Mouse (Mus musculus): Measurements from ENCODE around the gene Tm2d1. TPM values are rescaled to one million over a fixed set of nuclear protein-coding genes. Genes with fewer than 3 reads are reported as not detected.
A peak's percentile ranks its signal among the peaks of the same experiment; 100 is the strongest.

Gene Tm2d1
- polyA plus RNA-seq, 1 experiment from 2014 or later = 143 TPM

DNA sequence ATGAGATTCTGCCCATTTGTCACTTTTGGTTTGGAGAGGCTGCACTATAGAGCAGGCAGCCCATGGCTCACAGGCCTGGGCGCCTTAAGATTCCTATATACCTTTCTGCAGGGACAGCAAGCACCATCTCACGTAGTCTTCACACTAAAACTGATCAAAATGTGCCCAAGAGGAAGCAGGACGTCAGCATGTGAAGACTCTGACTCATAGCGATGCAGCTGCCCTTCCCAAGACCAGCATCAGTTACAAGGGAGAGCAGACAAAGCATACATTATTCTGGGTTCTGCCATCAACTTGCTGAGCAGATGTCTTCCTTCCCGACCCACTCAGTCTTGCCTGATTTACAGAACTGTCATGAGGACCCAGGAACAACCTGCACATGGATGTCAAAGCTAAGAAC lies 45.9 kb downstream of the Tm2d1 start:
- no peak overlapping the region for H3K4me3 ChIP-seq (ENCODE audit: low read length)
- H3K27ac ChIP-seq (ENCODE audit: low read depth, low read length) = no peak overlapping the region
- H3K4me1 ChIP-seq (ENCODE audit: control insufficient read depth, insufficient read depth, low read depth, low read length) = no peaks in the 10 kb centered on the region
- WGBS = 59% methylated on average over 5 of the region's 5 CpGs
- H3K27me3 ChIP-seq (replicated peaks; ENCODE audit: control insufficient read depth, insufficient read depth, low read length) = no peaks in the 10 kb centered on the region
- no peaks in the 10 kb centered on the region for H3K36me3 ChIP-seq (ENCODE audit: control insufficient read depth, insufficient read depth, low read length)
- ATAC-seq = no peak
- H3K9me3 ChIP-seq (ENCODE audit: control insufficient read depth, low read length) = no peaks in the 10 kb centered on the region
- H3K4me2 ChIP-seq (ENCODE audit: low read length) = no peak overlapping the region
- no peak overlapping the region for H3K9ac ChIP-seq (ENCODE audit: low read depth, low read length)

DNA sequence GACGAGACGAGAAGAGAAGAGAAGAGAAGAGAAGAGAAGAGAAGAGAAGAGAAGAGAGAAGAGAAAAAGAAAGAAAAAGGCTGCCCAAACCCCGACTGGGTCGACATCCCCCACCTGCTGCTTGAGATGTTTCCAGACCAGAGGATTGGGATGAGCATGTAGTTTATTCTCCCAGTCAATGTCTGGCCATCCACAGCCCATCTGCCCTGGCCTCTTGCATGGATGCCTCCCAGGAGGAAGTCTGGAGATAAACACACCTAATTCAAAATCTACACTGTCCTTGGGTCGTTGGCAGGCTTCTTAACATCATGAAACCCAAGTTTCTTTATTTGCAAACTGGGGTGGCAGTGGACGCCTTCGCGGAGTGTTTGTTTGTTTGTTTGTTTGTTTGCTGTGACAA lies 47.4 kb downstream of the Tm2d1 start:
- no peak overlapping the region for H3K27ac ChIP-seq (ENCODE audit: low read depth, low read length)
- H3K27me3 ChIP-seq (replicated peaks; ENCODE audit: control insufficient read depth, insufficient read depth, low read length) = no peaks in the 10 kb centered on the region
- no peak overlapping the region for H3K4me2 ChIP-seq (ENCODE audit: low read length)
- no peak for ATAC-seq
- WGBS = 73% methylated on average over 8 of the region's 8 CpGs
- peaks cover 2% of the 10 kb centered on the region; the same call in 1 of the 2 replicates for H3K4me1 ChIP-seq (ENCODE audit: control insufficient read depth, insufficient read depth, low read depth, low read length)
- H3K9ac ChIP-seq (ENCODE audit: low read depth, low read length) = no peak overlapping the region
- H3K9me3 ChIP-seq (ENCODE audit: control insufficient read depth, low read length) = no peaks in the 10 kb centered on the region
- H3K36me3 ChIP-seq (ENCODE audit: control insufficient read depth, insufficient read depth, low read length) = no peaks in the 10 kb centered on the region
- no peak overlapping the region for H3K4me3 ChIP-seq (ENCODE audit: low read length)

DNA sequence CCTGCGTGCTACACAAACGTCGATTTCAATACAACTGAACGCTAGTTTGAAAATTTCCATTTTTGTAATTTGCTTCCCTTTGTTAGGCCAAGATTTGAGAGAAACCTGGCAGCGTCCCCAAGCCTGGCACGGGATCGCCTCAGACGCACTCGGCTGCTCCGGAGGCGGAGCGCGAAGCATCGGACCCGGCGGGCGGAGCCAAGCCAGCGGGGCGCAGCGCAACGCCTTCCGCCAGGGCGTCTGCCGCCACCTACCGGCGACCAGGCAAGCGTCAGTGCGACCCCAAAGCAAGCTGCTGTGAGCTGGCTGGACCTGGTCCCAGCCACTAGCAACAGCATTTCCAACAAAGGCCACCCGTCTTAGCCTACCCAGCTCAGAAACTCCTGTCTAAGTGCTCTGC lies 60.9 kb downstream of the Tm2d1 start:
- H3K4me2 ChIP-seq (ENCODE audit: low read length) = peak overlapping the region; percentile 72
- H3K36me3 ChIP-seq (ENCODE audit: control insufficient read depth, insufficient read depth, low read length) = no peaks in the 10 kb centered on the region
- H3K4me3 ChIP-seq (ENCODE audit: low read length) = peak overlapping the region; percentile 43
- H3K27ac ChIP-seq (ENCODE audit: low read depth, low read length) = peak overlapping the region; percentile 81
- ATAC-seq = peak; percentile 94
- peaks cover 2% of the 10 kb centered on the region for H3K4me1 ChIP-seq (ENCODE audit: control insufficient read depth, insufficient read depth, low read depth, low read length)
- H3K9me3 ChIP-seq (ENCODE audit: control insufficient read depth, low read length) = peaks cover 4% of the 10 kb centered on the region
- peak overlapping the region; percentile 63 for H3K9ac ChIP-seq (ENCODE audit: low read depth, low read length)
- H3K27me3 ChIP-seq (replicated peaks; ENCODE audit: control insufficient read depth, insufficient read depth, low read length) = no peaks in the 10 kb centered on the region
- WGBS = under 1% methylated on average over 29 of the region's 29 CpGs

DNA sequence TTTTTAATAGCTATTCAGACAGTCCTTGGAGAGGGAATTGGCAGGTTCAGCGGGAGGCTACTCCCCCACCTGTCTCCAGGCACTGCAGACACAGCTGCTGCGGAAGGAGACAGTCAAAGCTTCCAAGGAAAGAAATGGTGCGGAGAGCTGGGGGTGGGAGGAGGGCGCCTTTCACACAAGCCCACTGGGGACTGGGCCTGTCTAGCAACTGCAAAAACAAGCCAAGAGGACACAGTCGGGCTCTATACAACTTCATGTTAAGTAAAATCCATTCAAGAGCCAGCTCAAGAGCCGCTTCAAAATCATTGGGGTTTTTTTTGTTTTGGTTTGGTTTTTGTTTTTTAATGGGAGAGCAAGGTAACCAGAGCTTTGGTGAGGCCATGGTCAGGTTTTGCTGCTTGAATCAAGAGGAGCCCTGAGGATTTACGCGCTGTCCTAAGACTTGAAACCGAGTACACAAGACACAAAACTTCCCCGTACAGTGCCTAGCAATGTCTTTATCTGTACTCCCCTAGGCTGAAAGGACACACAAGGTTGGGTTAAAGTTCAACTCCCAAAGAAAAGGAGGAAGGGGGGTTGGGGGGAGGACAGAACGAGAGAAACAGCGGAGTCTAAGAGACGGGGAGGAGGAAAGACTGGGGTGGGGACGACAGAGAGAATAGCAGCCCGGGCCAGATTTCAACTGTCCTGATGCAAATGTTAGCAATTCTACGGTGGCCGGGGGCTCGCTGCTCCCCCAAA lies 61.6 kb downstream of the Tm2d1 start:
- peak overlapping the region; percentile 43 for H3K4me3 ChIP-seq (ENCODE audit: low read length)
- peak overlapping the region; percentile 81 for H3K27ac ChIP-seq (ENCODE audit: low read depth, low read length)
- H3K9me3 ChIP-seq (ENCODE audit: control insufficient read depth, low read length) = peaks cover 4% of the 10 kb centered on the region
- ATAC-seq = peak; percentile 79
- peaks cover 2% of the 10 kb centered on the region for H3K4me1 ChIP-seq (ENCODE audit: control insufficient read depth, insufficient read depth, low read depth, low read length)
- peak overlapping the region; percentile 63 for H3K9ac ChIP-seq (ENCODE audit: low read depth, low read length)
- WGBS = 3% methylated on average over 18 of the region's 18 CpGs
- H3K36me3 ChIP-seq (ENCODE audit: control insufficient read depth, insufficient read depth, low read length) = no peaks in the 10 kb centered on the region
- peak overlapping the region; percentile 72 for H3K4me2 ChIP-seq (ENCODE audit: low read length)
- no peaks in the 10 kb centered on the region for H3K27me3 ChIP-seq (replicated peaks; ENCODE audit: control insufficient read depth, insufficient read depth, low read length)

DNA sequence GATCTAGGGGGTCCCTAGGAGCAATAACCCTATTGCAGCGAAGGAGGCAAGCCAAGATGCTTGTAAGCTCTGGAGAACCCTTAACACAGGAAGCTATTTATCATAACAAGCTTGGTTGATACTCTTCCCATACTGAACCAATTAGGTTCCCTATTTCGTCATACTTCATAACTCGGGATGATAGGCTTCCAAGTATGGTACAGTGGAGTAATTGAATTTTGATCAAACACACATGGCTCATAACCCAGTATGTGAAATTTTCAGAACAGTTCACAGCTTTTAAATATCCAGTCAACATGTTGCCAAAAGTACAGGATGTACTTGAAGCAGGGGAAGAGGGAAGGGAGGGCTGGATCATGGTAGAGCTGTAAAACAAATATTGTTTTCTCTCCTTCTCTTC lies 64.3 kb downstream of the Tm2d1 start:
- ATAC-seq = no peak
- no peak overlapping the region for H3K27ac ChIP-seq (ENCODE audit: low read depth, low read length)
- no peaks in the 10 kb centered on the region for H3K9me3 ChIP-seq (ENCODE audit: control insufficient read depth, low read length)
- H3K4me2 ChIP-seq (ENCODE audit: low read length) = no peak overlapping the region
- H3K27me3 ChIP-seq (replicated peaks; ENCODE audit: control insufficient read depth, insufficient read depth, low read length) = no peaks in the 10 kb centered on the region
- H3K4me3 ChIP-seq (ENCODE audit: low read length) = no peak overlapping the region
- WGBS = 86% methylated on average over 3 of the region's 3 CpGs
- H3K4me1 ChIP-seq (ENCODE audit: control insufficient read depth, insufficient read depth, low read depth, low read length) = peaks cover 2% of the 10 kb centered on the region
- H3K36me3 ChIP-seq (ENCODE audit: control insufficient read depth, insufficient read depth, low read length) = no peaks in the 10 kb centered on the region
- H3K9ac ChIP-seq (ENCODE audit: low read depth, low read length) = no peak overlapping the region

DNA sequence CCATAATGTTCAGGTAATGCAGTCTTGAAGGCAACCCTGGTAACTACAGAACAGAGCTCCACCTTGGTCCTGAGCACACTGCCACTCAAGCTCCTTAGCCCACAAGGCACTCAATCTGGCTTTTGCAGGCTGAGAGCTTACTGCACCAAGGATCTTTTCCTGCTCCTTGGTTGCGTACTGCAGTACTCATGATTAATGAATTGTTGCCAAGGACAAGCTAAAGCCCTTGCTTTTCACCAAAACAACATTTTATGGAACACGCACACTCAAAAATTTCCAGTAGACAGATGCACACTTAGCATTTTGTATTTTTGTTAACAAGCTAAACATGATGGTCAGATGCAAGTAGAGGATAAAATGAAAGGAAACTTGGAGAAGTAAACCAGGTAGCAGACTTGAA lies 66.0 kb downstream of the Tm2d1 start:
- Histone ChIP-seq H3K4me1 (ENCODE audit: control insufficient read depth, insufficient read depth, low read depth, low read length) (peaks cover 2% of the 10 kb centered on the region), H3K9ac (ENCODE audit: low read depth, low read length) (no peak overlapping the region), H3K4me3 (ENCODE audit: low read length) (no peak overlapping the region), H3K27ac (ENCODE audit: low read depth, low read length) (no peak overlapping the region), H3K4me2 (ENCODE audit: low read length) (no peak overlapping the region), H3K27me3 (replicated peaks; ENCODE audit: control insufficient read depth, insufficient read depth, low read length) (no peaks in the 10 kb centered on the region), H3K9me3 (ENCODE audit: control insufficient read depth, low read length) (no peaks in the 10 kb centered on the region), H3K36me3 (ENCODE audit: control insufficient read depth, insufficient read depth, low read length) (no peaks in the 10 kb centered on the region)
- 76% methylated on average over 2 of the region's 2 CpGs for WGBS
- ATAC-seq = no peak

Other genes with a start within 250 kb of the Tm2d1 start
- 8.6 and 8.7 TPM in 2 replicates for gene Patj, start 12.5 kb upstream of the Tm2d1 start, polyA plus RNA-seq (2015; fragmentation: Nextera tagmentation; extraction: Ambion mirVana)